Mouse (Mus musculus) C2C12 (cell line): ENCODE results near the gene Cox20.

ENCODE experiments used
- CEBPB ChIP-seq: IDR thresholded peaks from one replicate; pipeline ENCODE4 v1.6.1; 2011; ENCODE audit warnings: low read depth, mild to moderate bottlenecking, control low read depth, moderate library complexity
- CTCF ChIP-seq: IDR thresholded peaks from one replicate; pipeline ENCODE4 v1.5.1; 2011; ENCODE audit not compliant: control insufficient read depth, insufficient read depth, insufficient read length
- MAX ChIP-seq: IDR thresholded peaks from one replicate; pipeline ENCODE4 v1.6.1; 2011; ENCODE audit warnings: mild to moderate bottlenecking, control low read depth
- MYOD1 ChIP-seq: IDR thresholded peaks from one replicate; pipeline ENCODE4 v1.6.1; 2011; ENCODE audit warnings: low read depth; ENCODE audit not compliant: control insufficient read depth, insufficient read length
- USF1 ChIP-seq: IDR thresholded peaks from one replicate; pipeline ENCODE4 v1.6.1; 2011; ENCODE audit warnings: low read depth, mild to moderate bottlenecking, control low read depth, moderate library complexity

DNA sequence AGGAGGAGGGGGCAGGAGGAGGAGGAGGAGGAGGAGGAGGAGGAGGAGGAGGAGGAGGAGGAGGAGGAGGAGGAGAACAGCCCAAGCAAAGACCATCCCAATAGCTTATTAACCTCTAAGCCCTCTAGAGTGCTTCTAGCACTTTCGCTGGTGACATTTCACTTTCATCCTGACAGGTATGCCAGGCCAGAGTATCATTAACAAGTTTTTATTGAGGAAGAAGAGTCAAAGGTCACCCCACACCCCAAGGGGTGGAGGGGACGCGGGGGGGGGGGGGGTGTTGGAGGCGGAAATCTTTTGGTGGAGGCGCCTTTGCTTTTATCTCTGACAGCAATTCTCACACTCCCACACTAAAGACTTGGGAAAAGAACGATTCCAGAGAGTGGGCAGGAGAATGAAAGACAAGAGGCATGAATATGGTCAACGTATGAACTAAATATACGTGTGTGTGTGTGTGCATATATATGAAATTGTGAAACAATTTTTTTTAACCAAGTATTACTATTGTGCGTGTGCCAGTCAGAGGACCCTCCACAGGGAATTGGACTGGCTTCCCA is 43.7 kb upstream of the Cox20 start:
- no peak for TF ChIP-seq CTCF
- TF ChIP-seq MYOD1: no peak
- TF ChIP-seq USF1: no peak
- TF ChIP-seq MAX: no peak
- no peak for TF ChIP-seq CEBPB
